Mouse (Mus musculus) liver, embryonic 14.5 days (tissue): ENCODE measurements at regions not wholly inside any gene's neighbourhood (a gene's known extent, or its start where the extent isn't known, plus 50 kb on each side); places are given as distances from the start of the nearest gene placed in this dataset.

ENCODE experiments used
- CTCF ChIP-seq: IDR thresholded peaks from 2 replicates; pipeline ENCODE4 v1.5.1; 2016; ENCODE audit warnings: antibody characterized with exemption, low read depth, control low read depth
- EP300 ChIP-seq: IDR thresholded peaks from 2 replicates; pipeline ENCODE4 v1.6.1; 2016; ENCODE audit warnings: antibody characterized with exemption, low read depth

DNA sequence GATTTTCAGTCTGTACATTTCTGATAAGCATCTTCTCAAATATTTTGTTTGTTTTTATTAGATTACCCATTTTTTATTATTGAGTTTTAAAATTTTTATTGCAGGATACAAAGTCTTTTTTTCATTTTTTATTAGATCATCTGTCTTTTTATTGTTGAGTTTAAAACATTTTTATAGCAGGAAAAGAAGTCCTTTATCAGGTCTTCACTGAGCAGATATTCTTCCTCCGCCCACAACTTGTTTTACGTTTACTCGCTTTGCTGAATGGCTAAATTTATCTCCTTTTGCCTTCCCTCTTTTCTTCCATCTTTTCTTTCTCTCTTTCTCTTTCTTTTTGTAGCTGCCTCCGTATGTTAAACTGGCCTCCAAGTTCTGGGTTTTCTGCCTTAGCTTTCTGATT, 721.5 kb downstream of the Adgrl2 start:
- no peak for TF ChIP-seq CTCF
- no peak for TF ChIP-seq EP300
